Mouse (Mus musculus) ES-E14 (cell line): Measurements from ENCODE around the gene Rubcnl. TPM values are rescaled to one million over a fixed set of nuclear protein-coding genes. Genes with fewer than 3 reads are reported as not detected.

Experiments used
- DNase-seq: peaks from one replicate; pipeline ENCODE4 v3.0.0-alpha.2; 2013; ENCODE audit warnings: low read depth, low spot score
- H3K27ac ChIP-seq: 2 replicates; pipeline ENCODE4 v1.5.1; 2012; ENCODE audit warnings: low read depth, mild to moderate bottlenecking, low read length, moderate library complexity, mixed read lengths; ENCODE audit not compliant: poor library complexity, insufficient read depth, severe bottlenecking
- H3K36me3 ChIP-seq: 2 replicates; pipeline ENCODE4 v1.6.1; 2012; ENCODE audit warnings: mild to moderate bottlenecking, low read length, moderate library complexity, mixed read lengths; ENCODE audit not compliant: control insufficient read depth, poor library complexity, insufficient read depth, severe bottlenecking
- H3K4me1 ChIP-seq, 2 experiments: fragments of 150-350 bp in 1 of 2; sonication (generic) in 1 of 2; 2 replicates each; pipeline ENCODE4 v1.6.1; 2012; ENCODE audit warnings: low read length in 2 of 2, mild to moderate bottlenecking in 1 of 2, mixed read lengths in 1 of 2; ENCODE audit not compliant: control insufficient read depth in 2 of 2, insufficient read depth in 2 of 2, poor library complexity in 1 of 2
- H3K4me3 ChIP-seq, 2 experiments: fragments of 150-350 bp in 1 of 2; sonication (generic) in 1 of 2; 2 replicates each; pipeline ENCODE4 v1.5.1; 2012; ENCODE audit warnings: low read length in 2 of 2, low read depth in 1 of 2, mild to moderate bottlenecking in 1 of 2, mixed read lengths in 1 of 2; ENCODE audit not compliant: insufficient read depth in 1 of 2, poor library complexity in 1 of 2, severe bottlenecking in 1 of 2
- H3K9ac ChIP-seq: 2 replicates; pipeline ENCODE4 v1.6.1; 2012; ENCODE audit warnings: low read depth, mild to moderate bottlenecking, low read length, mixed read lengths; ENCODE audit not compliant: poor library complexity, insufficient read depth, severe bottlenecking
- H3K9me3 ChIP-seq: fragments of 150-350 bp; sonication (generic); 2 replicates; pipeline ENCODE4 v1.6.1; 2012; ENCODE audit warnings: low read depth, mild to moderate bottlenecking, low read length; ENCODE audit not compliant: control insufficient read depth, insufficient read depth
- CHD2 ChIP-seq: IDR thresholded peaks from 2 replicates; pipeline ENCODE4 v1.6.1; 2014; ENCODE audit warnings: mild to moderate bottlenecking, low read depth, low read length, inconsistent platforms
- HCFC1 ChIP-seq: IDR thresholded peaks from 2 replicates; pipeline ENCODE4 v1.6.1; 2012; ENCODE audit warnings: low read length, inconsistent platforms, borderline replicate concordance; ENCODE audit not compliant: insufficient read depth
- MAFK ChIP-seq: IDR thresholded peaks from 2 replicates; pipeline ENCODE4 v1.6.1; 2014; ENCODE audit warnings: mild to moderate bottlenecking, low read depth, low read length, inconsistent platforms; ENCODE audit not compliant: insufficient read depth
- ZC3H11A ChIP-seq: IDR thresholded peaks from 2 replicates; pipeline ENCODE4 v1.6.1; 2012; ENCODE audit warnings: low read depth, mild to moderate bottlenecking, inconsistent platforms, low read length, borderline replicate concordance
- ZNF384 ChIP-seq: IDR thresholded peaks from 2 replicates; pipeline ENCODE4 v1.6.1; 2012; ENCODE audit warnings: low read depth, low read length, inconsistent platforms
- in situ Hi-C, 2 experiments: fragments of 600-800 bp; cut with MboI; formaldehyde crosslinking; loops; one replicate each; pipeline ENCODE4 v1.15.1; 2025; ENCODE audit warnings: low sequenced_read_pairs in 2 of 2, inconsistent platforms in 1 of 2; ENCODE audit not compliant: unreplicated experiment in 2 of 2
- total RNA-seq: library from RNA; depleted of rRNA; stranded (reverse); fragments of 300-350 nt; gene quantifications from 2 replicates; pipeline ENCODE4 v1.2.3, GENCODE M21; 2012

Gene Rubcnl
- total RNA-seq, 1 experiment = 0.09 TPM

DNA sequence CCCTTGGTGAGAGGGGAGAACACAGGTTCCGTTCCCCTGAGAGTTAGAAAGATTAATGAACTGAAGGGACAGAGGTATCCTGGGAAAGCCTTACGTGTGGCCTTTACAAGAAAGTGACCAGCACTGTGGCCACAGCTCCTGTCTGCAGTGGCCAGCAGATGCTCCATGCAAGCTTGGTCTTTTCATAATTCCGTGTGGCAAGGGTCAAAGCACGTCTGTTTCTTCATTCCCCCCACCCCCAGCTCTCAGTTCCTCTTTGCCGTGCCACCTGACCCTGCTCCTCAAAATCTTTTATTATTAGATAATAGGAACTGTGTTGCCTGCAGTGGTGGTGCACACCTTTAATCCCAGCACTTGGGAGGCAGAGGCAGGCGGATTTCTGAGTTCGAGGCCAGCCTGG lies 1.4 kb downstream of the Rubcnl start:
- in situ Hi-C loops = no loop called here

GRCm38 (mm10) chr14:75017877-75018825 lies 2.3 kb downstream of the Rubcnl start:
- no peak overlapping the region for H3K27ac ChIP-seq
- DNase-seq = no peak
- H3K9me3 ChIP-seq = no peaks in the 10 kb centered on the region
- in situ Hi-C loops = no loop called here
- no peak overlapping the region for H3K4me3 ChIP-seq
- H3K9ac ChIP-seq = no peak overlapping the region
- H3K4me1 ChIP-seq = 0 out of 4 replicates have a peak, but pooled peaks cover 0 to 2% of the 10 kb centered on the region in 2 experiments
- TF ChIP-seq CHD2 (no peak), ZNF384 (no peak), HCFC1 (no peak), MAFK (no peak), ZC3H11A (no peak)
- H3K36me3 ChIP-seq = no peaks in the 10 kb centered on the region

More for the DNA sequence above, 1.4 kb downstream of the Rubcnl start:
- TF ChIP-seq HCFC1 (no peak), ZNF384 (no peak), ZC3H11A (no peak), CHD2 (no peak), MAFK (no peak)
- no peak for DNase-seq
- H3K36me3 ChIP-seq = no peaks in the 10 kb centered on the region
- H3K4me3 ChIP-seq = no peak overlapping the region
- 0 out of 4 replicates have a peak, but pooled peaks cover 0 to 2% of the 10 kb centered on the region in 2 experiments for H3K4me1 ChIP-seq
- H3K27ac ChIP-seq = no peak overlapping the region
- no peaks in the 10 kb centered on the region for H3K9me3 ChIP-seq
- no peak overlapping the region for H3K9ac ChIP-seq

DNA sequence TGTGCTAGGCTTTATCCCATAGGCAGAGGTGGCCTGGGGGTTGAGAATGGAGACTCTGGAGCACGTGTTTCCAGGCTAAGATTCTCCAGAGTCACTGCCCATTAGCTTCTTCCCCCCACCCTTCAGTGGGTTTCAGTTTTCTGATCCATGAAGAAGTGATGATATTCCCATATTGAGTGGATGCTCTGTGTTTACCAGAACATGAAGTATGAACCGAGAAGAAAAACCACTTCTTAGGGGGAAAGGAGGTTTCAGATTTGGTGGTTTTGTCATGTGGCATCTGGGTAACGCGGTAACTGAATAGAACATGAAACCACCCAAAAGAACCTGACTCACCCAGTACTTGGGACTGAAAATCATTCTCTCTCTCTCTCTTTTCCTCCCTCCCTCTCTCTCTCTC lies 3.0 kb downstream of the Rubcnl start:
- Histone ChIP-seq H3K4me1 (0 out of 4 replicates have a peak, but pooled peaks cover 0 to 2% of the 10 kb centered on the region in 2 experiments), H3K9ac (no peak overlapping the region), H3K4me3 (no peak overlapping the region), H3K36me3 (no peaks in the 10 kb centered on the region), H3K27ac (no peak overlapping the region), H3K9me3 (no peaks in the 10 kb centered on the region)
- in situ Hi-C loops = no loop called here
- TF ChIP-seq CHD2 (no peak), ZNF384 (no peak), HCFC1 (no peak), ZC3H11A (no peak), MAFK (no peak)
- no peak for DNase-seq

DNA sequence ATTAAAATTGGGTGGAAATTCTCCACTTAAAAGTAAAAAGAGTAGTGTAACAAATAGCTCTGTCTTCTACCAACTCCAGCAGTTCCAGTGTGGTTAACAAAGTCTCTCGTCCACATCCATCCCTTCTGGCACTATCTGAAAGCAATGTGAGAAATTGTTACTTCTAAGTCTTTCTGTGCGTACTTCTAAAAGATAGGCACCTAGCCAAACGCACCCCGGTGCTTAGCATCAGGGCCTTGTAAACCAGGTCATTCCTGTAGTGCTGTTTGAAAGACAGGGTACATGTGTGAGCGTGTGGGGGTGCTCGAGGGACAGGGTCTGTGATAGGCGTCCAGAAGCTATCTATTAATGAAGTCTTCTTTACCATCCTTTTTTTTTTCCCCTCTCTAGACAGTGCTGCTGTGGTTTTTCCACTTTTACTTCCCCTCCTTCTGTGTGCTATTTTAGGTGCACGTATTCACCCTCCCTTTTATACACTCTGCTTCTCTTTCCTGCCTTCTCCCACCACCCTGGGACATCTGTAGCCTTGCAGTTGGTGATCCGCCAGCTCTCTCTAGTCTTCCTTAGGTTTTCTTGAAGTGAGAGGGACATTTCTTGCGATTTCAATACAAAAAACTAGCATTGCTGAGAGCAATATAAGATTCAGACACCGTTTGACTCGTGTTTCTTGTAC lies 4.9 kb downstream of the Rubcnl start:
- in situ Hi-C loops = no loop called here
- Histone ChIP-seq H3K9me3 (no peaks in the 10 kb centered on the region), H3K4me3 (no peak overlapping the region), H3K9ac (no peak overlapping the region), H3K36me3 (no peaks in the 10 kb centered on the region), H3K4me1 (0 out of 4 replicates have a peak, but pooled peaks cover 0 to 2% of the 10 kb centered on the region in 2 experiments), H3K27ac (no peak overlapping the region)
- no peak for TF ChIP-seq ZNF384
- no peak for DNase-seq
